Mouse (Mus musculus): Measurements from ENCODE around the gene Slc35a5.

The Slc35a5 gene

GRCm38 (mm10) chr16:45117200-45117599 lies 41.3 kb downstream of the Slc35a5 start:
- no peak for DNase-seq (ENCODE audit: low spot score)

DNA sequence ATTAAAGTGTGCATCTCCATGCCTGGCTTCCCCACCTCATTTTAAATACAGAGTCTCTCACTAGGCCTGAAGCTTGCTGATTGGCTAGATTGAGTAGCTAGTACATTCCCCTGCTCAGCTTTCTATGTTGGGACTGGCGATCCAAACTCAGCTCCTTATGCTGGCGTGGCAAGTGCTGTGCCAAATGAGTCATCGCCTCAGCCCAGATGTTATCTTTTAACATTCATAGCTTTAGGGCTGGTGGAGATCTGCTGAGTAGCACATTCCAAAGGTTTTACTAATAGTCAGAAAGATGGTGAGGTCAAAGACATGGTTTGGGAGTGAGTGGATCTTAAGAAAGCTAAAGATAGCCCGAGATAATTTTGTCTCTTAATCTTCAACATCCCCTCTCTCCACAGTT lies 48.0 kb downstream of the Slc35a5 start:
- DNase-seq (ENCODE audit: low spot score) = no peak

- no peak for DNase-seq (ENCODE audit: low spot score)
Observed at GRCm38 (mm10) chr16:45108203-45108878, 50.2 kb downstream of the Slc35a5 start.

GRCm38 (mm10) chr16:45104993-45105392 lies 53.5 kb downstream of the Slc35a5 start:
- no peak for DNase-seq (ENCODE audit: low spot score)

DNA sequence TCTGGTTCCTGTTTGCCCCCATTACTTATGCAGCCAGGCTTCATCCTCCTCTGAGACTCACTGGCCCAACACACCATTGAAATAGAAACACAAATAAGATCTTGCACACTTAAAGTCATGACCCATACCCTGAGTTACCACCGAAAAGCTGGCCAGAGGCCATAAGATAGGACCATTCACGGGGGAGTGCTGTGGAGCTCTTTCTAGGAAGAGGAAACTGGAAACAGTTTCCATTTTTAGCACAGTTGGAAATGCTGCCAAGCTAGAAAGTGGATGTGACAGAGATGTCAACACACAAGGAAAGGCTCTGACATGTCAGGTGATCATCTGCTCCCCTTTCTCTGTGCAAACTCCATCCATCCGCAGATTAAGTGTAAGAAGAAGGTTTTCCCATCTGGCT lies 57.6 kb downstream of the Slc35a5 start:
- DNase-seq (ENCODE audit: low spot score) = no peak

DNA sequence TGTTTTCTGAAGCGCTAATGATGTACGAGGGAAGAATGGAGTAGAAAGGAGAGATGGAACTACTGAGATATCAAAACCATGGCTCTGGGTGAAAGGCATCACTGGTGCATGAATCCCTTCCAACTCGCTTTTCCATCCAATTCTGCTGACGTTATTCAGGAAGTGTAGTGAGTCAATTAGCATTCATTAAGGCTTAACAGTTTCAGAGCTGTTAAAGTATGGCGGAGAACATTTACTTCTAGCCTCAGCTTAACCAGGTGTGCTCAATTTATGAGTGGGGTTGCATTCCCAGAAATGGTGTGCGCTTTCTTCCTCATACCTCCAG lies 59.7 kb downstream of the Slc35a5 start:
- DNase-seq (ENCODE audit: low spot score) = no peak

DNA sequence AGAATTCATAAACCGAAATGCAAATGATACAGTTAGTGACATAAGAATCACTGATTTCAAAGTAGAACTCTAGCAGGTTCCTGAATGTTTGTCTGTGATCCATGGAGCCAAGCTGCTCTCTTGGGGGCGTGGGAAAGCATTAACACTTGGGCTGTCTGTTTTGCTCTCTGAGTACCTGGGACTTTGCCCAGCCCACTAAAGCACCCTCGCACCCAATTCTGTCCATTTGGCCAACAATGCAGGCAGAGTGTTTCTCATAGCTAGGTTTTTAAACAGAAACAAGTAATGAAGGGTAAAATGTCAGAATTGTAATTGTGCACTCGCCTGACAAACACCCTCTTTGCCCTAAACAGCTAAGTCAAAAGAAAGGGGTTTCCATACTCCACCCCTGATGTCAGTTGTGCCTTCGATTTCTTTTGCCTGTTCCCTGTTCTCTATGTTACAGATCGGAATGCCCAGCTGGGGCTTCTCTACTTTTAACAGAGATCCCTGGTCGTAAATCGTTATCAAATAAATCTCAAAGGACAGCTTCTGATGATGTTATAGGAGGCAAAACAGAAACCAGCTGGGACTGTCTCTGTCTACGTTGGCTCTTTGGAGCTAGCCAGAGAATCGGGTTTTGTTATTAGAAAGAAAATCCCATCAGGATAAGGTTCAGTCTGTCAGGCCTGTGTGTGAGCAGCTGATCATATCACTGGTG lies 60.2 kb downstream of the Slc35a5 start:
- no peak for DNase-seq (ENCODE audit: low spot score)

- DNase-seq (ENCODE audit: low spot score) = no peak
Observed at GRCm38 (mm10) chr16:45097467-45097866, 61.0 kb downstream of the Slc35a5 start.

DNA sequence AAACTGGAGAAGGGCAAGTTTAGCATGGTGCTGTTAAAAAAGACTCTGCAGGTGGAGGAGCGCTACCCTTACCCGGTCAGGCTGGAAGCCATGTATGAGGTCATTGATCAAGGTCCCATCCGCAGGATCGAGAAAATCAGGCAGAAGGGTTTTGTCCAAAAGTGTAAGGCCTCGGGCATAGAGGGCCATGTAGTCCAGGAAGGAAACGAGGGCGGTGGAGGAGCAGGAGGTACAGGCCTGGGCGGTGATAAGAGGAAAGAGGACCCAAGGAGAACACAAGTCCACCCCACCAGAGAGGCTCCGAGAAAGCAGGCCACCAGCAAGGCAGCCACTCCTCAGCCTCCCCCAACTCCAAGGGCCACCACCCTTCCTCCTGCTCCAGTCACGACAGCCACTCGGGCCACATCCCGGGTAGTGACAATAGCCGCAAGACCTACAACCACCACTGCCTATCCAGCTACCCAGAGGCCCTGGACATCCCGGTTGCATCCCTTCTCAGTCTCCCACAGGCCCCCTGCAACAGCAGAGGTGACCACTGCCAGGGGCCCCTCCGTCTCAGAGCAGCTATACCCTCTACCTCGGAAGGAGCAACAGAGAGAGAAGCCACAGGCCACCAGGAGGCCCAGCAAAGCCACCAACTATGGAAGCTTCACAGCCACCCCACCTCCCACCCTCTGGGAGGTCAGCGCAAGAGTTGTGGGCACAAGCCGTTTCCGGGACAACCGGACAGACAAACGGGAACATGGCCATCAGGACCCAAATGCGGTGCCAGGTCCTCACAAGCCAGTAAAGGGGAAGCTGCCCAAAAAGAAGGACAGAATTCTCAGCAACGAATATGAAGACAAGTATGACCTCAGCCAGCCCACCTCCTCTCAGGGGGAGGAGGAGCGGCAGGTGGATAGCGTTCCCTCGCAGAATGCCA lies 62.7 kb downstream of the Slc35a5 start:
- no peak for DNase-seq (ENCODE audit: low spot score)

DNA sequence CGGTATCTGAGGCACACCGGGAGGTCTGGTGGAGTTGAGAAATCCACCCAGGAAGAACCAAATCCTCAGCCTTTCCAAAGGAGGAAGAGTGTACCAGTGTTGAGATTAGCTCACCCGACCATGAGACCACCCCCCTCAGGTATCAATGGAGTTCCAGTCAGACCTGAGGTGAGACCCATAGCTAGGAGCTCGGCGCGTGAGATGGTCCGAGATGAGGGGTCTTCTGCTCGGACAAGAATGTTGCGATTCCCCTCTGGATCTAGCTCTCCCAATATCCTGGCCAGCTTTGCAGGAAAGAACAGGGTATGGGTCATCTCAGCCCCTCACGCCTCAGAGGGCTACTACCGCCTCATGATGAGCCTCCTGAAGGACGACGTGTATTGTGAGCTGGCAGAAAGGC lies 63.5 kb downstream of the Slc35a5 start:
- no peak for DNase-seq (ENCODE audit: low spot score)

GRCm38 (mm10) chr16:45094136-45094756 lies 64.3 kb downstream of the Slc35a5 start:
- DNase-seq (ENCODE audit: low spot score) = no peak

- no peak for DNase-seq (ENCODE audit: low spot score)
Observed at GRCm38 (mm10) chr16:45093137-45093731, 65.3 kb downstream of the Slc35a5 start, which contains the start of gene Ccdc80. Ccdc80 (plus strand) TSS chr16:45093402.

DNA sequence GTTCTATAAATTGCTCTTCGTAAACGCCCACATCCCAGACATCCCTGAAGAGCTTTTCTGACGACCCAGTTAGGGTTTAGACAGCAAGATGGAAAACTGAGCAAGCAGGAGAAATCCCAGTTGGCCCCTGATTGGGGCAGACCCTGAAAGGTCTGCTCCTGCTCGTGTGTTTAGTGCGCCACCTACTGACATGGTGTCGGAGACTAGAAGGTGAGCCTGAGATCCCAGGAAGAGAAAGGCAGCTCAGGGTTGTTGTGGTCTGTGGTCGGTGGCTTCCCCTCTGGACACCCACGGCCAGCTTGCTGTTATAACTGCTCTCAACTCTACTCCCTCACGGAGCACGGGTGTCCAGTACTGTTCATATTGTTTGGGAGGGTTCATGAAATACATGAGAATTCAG lies 68.5 kb downstream of the Slc35a5 start:
- DNase-seq (ENCODE audit: low spot score) = no peak
